Mouse (Mus musculus) MN1 (cell line): ENCODE results near the gene Mapk8ip2.

ENCODE experiments used
- DNase-seq: peaks from one replicate; pipeline ENCODE4 v3.0.0-alpha.2; 2016; ENCODE audit warnings: low spot score

Mapk8ip2 gene

GRCm38 (mm10) chr15:89488182-89488581 lies 34.5 kb downstream of the Mapk8ip2 start:
- no peak for DNase-seq

GRCm38 (mm10) chr15:89488611-89489117 lies 35.0 kb downstream of the Mapk8ip2 start:
- DNase-seq: no peak

- DNase-seq: no peak
Observed at GRCm38 (mm10) chr15:89494970-89495369, 41.3 kb downstream of the Mapk8ip2 start.

- no peak for DNase-seq
Observed at GRCm38 (mm10) chr15:89496131-89496530, 42.4 kb downstream of the Mapk8ip2 start.

- no peak for DNase-seq
Observed at GRCm38 (mm10) chr15:89496841-89497240, 43.1 kb downstream of the Mapk8ip2 start.

- DNase-seq: no peak
Observed at GRCm38 (mm10) chr15:89497391-89498048, 43.8 kb downstream of the Mapk8ip2 start.

GRCm38 (mm10) chr15:89498049-89498960 lies 44.6 kb downstream of the Mapk8ip2 start:
- no peak for DNase-seq

GRCm38 (mm10) chr15:89498961-89499688 lies 45.4 kb downstream of the Mapk8ip2 start, which contains the start of gene Shank3:
TSS of gene Shank3 (plus strand) at chr15:89499623.
- no peak for DNase-seq

- no peak for DNase-seq
Observed at GRCm38 (mm10) chr15:89499784-89500220, 46.1 kb downstream of the Mapk8ip2 start.

- DNase-seq: no peak
Observed at GRCm38 (mm10) chr15:89500221-89500791, 46.6 kb downstream of the Mapk8ip2 start.

GRCm38 (mm10) chr15:89501321-89501720 lies 47.6 kb downstream of the Mapk8ip2 start:
- no peak for DNase-seq

GRCm38 (mm10) chr15:89504838-89505237 lies 51.1 kb downstream of the Mapk8ip2 start:
- DNase-seq: no peak

GRCm38 (mm10) chr15:89507751-89508150 lies 54.0 kb downstream of the Mapk8ip2 start:
- no peak for DNase-seq

- DNase-seq: no peak
Observed at GRCm38 (mm10) chr15:89512679-89513078, 59.0 kb downstream of the Mapk8ip2 start.
